Mouse (Mus musculus) right cerebral cortex, postnatal 36 days (tissue): ENCODE results near the gene Olfr554.
"Not testable (repeated sequence)": the region's sequence is repeated elsewhere in the genome, so short reads cannot be mapped to it uniquely, and the experiment has no call there.

Source experiments
- DNase-seq, 2 experiments: peaks; one replicate each; pipeline ENCODE4 v3.0.0; 2022; ENCODE audit warnings: low spot score in 2 of 2, mixed read lengths in 1 of 2

Gene Olfr554

GRCm38 (mm10) chr7:102638132-102638531 lies at the start of gene Olfr554:
Gene Olfr554, plus strand, starts transcription at chr7:102638432.
- DNase-seq = no peak

- no peak for DNase-seq
Measured at GRCm38 (mm10) chr7:102591786-102592185, 46.4 kb upstream of the Olfr554 start, which contains the start of gene Olfr551. Gene Olfr551, minus strand, starts transcription at chr7:102591886.

- DNase-seq = no peak
Measured at GRCm38 (mm10) chr7:102597378-102598031, 40.7 kb upstream of the Olfr554 start, which contains the start of gene Olfr552. Gene Olfr552, plus strand, starts transcription at chr7:102597770.

- DNase-seq = no peak
Measured at GRCm38 (mm10) chr7:102618118-102618517, 20.1 kb upstream of the Olfr554 start, which contains the start of gene Olfr553. Gene Olfr553, minus strand, starts transcription at chr7:102618218.

- no peak for DNase-seq
Measured at GRCm38 (mm10) chr7:102619608-102620007, 18.6 kb upstream of the Olfr554 start.

- DNase-seq = not testable (repeated sequence)
Measured at GRCm38 (mm10) chr7:102620368-102620767, 17.9 kb upstream of the Olfr554 start.

- DNase-seq = no peak
Measured at GRCm38 (mm10) chr7:102636665-102637064, 1.6 kb upstream of the Olfr554 start.

- DNase-seq = not testable (repeated sequence)
Measured at GRCm38 (mm10) chr7:102644945-102645344, 6.7 kb downstream of the Olfr554 start.

GRCm38 (mm10) chr7:102658523-102658922 lies 20.3 kb downstream of the Olfr554 start, which contains the start of gene Olfr555:
Gene Olfr555, plus strand, starts transcription at chr7:102658823.
- no peak for DNase-seq

GRCm38 (mm10) chr7:102664599-102664998 lies 26.4 kb downstream of the Olfr554 start, which contains the start of gene Olfr556:
Gene Olfr556, plus strand, starts transcription at chr7:102664899.
- no peak for DNase-seq

- DNase-seq = no peak
Measured at GRCm38 (mm10) chr7:102665378-102665777, 27.1 kb downstream of the Olfr554 start.

- DNase-seq = no peak
Measured at GRCm38 (mm10) chr7:102676225-102676624, 38.0 kb downstream of the Olfr554 start.

GRCm38 (mm10) chr7:102681916-102682315 lies 43.7 kb downstream of the Olfr554 start:
- DNase-seq = no peak

GRCm38 (mm10) chr7:102686944-102687501 lies 48.8 kb downstream of the Olfr554 start, which contains the start of gene Trim68:
Gene Trim68, minus strand, starts transcription at chr7:102687327.
- peak; percentile 91 to 94 for DNase-seq
